Mouse (Mus musculus) embryonic facial prominence, embryonic 13.5 days (tissue): ENCODE measurements around the gene Kmt2a. TPM values are rescaled to one million over a fixed set of nuclear protein-coding genes. Genes with fewer than 3 reads are reported as not detected.

Experiments used
- ATAC-seq: fragments of 200-750 bp; cut with Nextera tagmentation; 2 replicates; pipeline ENCODE4 v1.8.0; 2017; ENCODE audit warnings: low read depth; ENCODE audit not compliant: insufficient number of reproducible peaks, insufficient read depth, low FRiP score, low TSS enrichment
- H3K27ac ChIP-seq: fragments of 300-500 bp; sonication (generic); 2 replicates; pipeline ENCODE4 v1.5.1; 2015; ENCODE audit warnings: moderate library complexity, mild to moderate bottlenecking, inconsistent platforms
- H3K27me3 ChIP-seq: fragments of 300-500 bp; sonication (generic); 2 replicates; pipeline ENCODE4 v1.6.1; 2015; ENCODE audit warnings: mild to moderate bottlenecking, inconsistent platforms
- H3K36me3 ChIP-seq: fragments of 300-500 bp; sonication (generic); 2 replicates; pipeline ENCODE4 v1.6.1; 2015; ENCODE audit warnings: mild to moderate bottlenecking, inconsistent platforms
- H3K4me1 ChIP-seq: fragments of 300-500 bp; sonication (generic); 2 replicates; pipeline ENCODE4 v1.6.1; 2015; ENCODE audit warnings: inconsistent platforms
- H3K4me2 ChIP-seq: fragments of 300-500 bp; sonication (generic); 2 replicates; pipeline ENCODE4 v1.6.1; 2015; ENCODE audit warnings: moderate library complexity, mild to moderate bottlenecking, inconsistent platforms
- H3K4me3 ChIP-seq: fragments of 300-500 bp; sonication (generic); 2 replicates; pipeline ENCODE4 v1.5.1; 2015; ENCODE audit warnings: mild to moderate bottlenecking, inconsistent platforms
- H3K9ac ChIP-seq: fragments of 300-500 bp; sonication (generic); 2 replicates; pipeline ENCODE4 v1.6.1; 2015; ENCODE audit warnings: mild to moderate bottlenecking, inconsistent platforms
- H3K9me3 ChIP-seq: fragments of 300-500 bp; sonication (generic); 2 replicates; pipeline ENCODE4 v1.6.1; 2016; ENCODE audit warnings: inconsistent platforms
- WGBS: fragments of 180-500 bp; shearing (Covaris S2); methylation state at CpG from one replicate; pipeline ENCODE4 v1.1.7; 2015; ENCODE audit warnings: mixed read lengths; 5-methylcytosine and 5-hydroxymethylcytosine counted together
- polyA plus RNA-seq: library from polyadenylated mRNA; unstranded; fragments of >200 nt; fragmentation: Nextera tagmentation; extraction: Ambion mirVana; gene quantifications from 2 replicates; pipeline ENCODE4 v1.2.1, GENCODE M21; 2015

The Kmt2a gene
- polyA plus RNA-seq, 1 experiment from 2014 or later: 22.8 TPM

DNA sequence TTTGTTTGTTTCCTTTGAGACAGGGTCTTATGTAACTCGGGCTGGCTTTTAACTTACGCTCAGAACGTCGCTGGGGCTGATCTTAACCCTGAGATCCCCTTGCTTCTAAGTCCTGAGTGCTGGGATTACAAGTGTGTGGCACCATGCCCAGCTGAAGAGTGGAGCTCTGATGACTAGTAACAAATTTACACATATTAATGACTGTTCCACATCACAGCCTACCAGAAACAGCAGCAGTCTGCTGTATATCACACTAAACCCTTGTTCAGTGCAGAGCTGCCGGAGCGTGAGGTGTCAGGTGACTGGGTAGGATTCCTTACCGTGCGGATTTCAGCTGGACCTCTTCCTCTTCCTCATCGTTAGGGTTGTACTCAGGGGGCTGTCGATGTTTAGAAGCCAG is 70.8 kb downstream of the Kmt2a start:
- Histone ChIP-seq H3K27ac (no peak overlapping the region), H3K4me3 (no peak overlapping the region), H3K9me3 (no peaks in the 10 kb centered on the region), H3K27me3 (no peaks in the 10 kb centered on the region), H3K4me2 (no peak overlapping the region), H3K9ac (no peak overlapping the region), H3K36me3 (peaks cover 98% of the 10 kb centered on the region), H3K4me1 (no peaks in the 10 kb centered on the region)
- ATAC-seq: no peak
- WGBS: 89% methylated on average over 10 of the region's 10 CpGs

DNA sequence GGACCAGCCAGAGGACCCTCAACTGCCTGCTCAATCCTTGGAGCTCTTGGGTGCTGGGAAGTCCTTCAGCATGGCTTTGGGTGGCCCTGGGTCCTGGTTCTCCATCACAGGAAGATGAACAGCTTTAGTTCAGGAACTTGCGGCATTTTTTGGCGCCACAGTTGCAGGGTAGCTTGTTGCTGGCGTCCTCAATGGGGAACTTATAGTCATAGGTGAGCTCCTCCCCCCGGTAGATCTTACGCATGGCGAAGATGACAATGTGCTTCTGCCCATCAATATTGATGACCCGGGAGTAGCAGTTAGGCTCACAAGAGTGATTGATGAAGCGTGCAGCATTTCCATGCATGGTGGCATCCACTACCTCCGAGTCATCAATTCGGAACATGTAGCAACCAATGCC is 73.3 kb downstream of the Kmt2a start:
- ATAC-seq: no peak
- Histone ChIP-seq H3K27me3 (no peaks in the 10 kb centered on the region), H3K9me3 (no peaks in the 10 kb centered on the region), H3K27ac (no peak overlapping the region), H3K9ac (no peak overlapping the region), H3K4me1 (no peaks in the 10 kb centered on the region), H3K36me3 (peaks cover 80% of the 10 kb centered on the region), H3K4me3 (no peak overlapping the region), H3K4me2 (no peak overlapping the region)
- WGBS: 96% methylated on average over 10 of the region's 10 CpGs

- ATAC-seq: no peak
- Histone ChIP-seq H3K9me3 (no peaks in the 10 kb centered on the region), H3K27ac (no peak overlapping the region), H3K4me3 (no peak overlapping the region), H3K27me3 (no peaks in the 10 kb centered on the region), H3K36me3 (peaks cover 74% of the 10 kb centered on the region), H3K9ac (no peak overlapping the region), H3K4me1 (no peaks in the 10 kb centered on the region), H3K4me2 (no peak overlapping the region)
- WGBS: 66% methylated on average over 5 of the region's 5 CpGs
Observed at GRCm38 (mm10) chr9:44807141-44807540, 74.0 kb downstream of the Kmt2a start.

GRCm38 (mm10) chr9:44805536-44805935 is 75.6 kb downstream of the Kmt2a start:
- H3K4me1 ChIP-seq: no peaks in the 10 kb centered on the region
- H3K9ac ChIP-seq: no peak overlapping the region
- H3K4me2 ChIP-seq: no peak overlapping the region
- H3K27me3 ChIP-seq: peaks cover 6% of the 10 kb centered on the region; the same call in 1 of the 2 replicates
- peaks cover 58% of the 10 kb centered on the region for H3K36me3 ChIP-seq
- no peak overlapping the region for H3K4me3 ChIP-seq
- ATAC-seq: no peak
- no peaks in the 10 kb centered on the region for H3K9me3 ChIP-seq
- 91% methylated on average over 5 of the region's 5 CpGs for WGBS
- no peak overlapping the region for H3K27ac ChIP-seq

DNA sequence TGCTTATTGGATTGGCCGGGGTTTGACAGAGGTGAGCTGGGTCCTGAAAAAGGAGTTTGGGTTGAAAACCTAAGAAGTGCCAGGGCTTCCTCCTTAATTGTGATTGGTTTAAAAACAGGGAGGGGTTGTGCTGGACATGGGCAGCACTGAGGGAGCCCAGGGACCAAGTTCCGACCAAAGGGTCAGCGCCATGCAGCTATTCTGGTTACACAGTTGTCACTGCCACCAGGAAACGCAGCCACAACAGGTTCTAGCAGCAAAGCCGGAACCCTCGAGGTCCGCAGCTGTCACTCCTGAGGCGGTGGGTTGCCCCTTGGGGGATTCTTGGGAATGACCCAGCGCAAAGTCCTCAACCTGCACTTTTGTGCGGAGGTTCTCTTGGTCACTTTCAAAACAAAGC is 76.4 kb downstream of the Kmt2a start:
- Histone ChIP-seq H3K9me3 (no peaks in the 10 kb centered on the region), H3K27me3 (peaks cover 15% of the 10 kb centered on the region), H3K36me3 (peaks cover 50% of the 10 kb centered on the region), H3K4me3 (no peak overlapping the region), H3K9ac (no peak overlapping the region), H3K27ac (no peak overlapping the region), H3K4me2 (no peak overlapping the region), H3K4me1 (peaks cover 7% of the 10 kb centered on the region)
- WGBS: 87% methylated on average over 10 of the region's 10 CpGs
- ATAC-seq: no peak

DNA sequence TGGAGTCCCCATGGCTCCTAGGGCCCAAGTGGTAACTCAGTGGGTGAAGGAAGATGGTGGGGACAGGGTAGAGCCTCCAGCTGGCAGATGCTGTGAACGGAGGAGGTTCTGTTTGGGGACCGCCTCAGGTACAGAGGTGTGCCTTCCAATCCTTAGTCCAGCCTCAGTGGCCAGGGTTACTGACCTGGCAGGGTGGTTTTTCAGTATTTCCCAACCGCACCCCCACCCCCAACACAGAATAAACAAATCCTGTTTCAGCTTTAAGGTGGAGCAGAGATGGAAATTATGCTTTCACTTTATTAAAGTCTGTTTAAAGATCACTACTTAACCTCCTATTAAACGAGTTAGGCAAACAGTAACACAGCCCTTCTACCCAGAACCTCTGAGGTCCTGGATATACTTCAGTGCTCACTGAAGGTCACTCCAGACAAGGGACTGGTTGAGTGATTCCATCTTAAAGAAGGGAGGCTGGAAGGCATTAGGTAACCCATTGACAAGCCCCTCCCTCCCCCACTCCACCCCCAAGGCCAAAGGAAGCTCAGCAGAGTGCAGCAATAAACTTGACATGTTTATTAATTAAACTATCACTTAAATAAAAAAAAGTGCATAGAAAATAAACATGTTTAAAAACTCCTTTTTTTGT is 78.2 kb downstream of the Kmt2a start, which contains the start of gene Ttc36:
Ttc36 (minus strand) TSS at position 265 of the 643 bp plus-strand sequence.
- 66% methylated on average over 4 of the region's 4 CpGs for WGBS

GRCm38 (mm10) chr9:44801669-44802068 is 79.4 kb downstream of the Kmt2a start:
- peaks cover 20% of the 10 kb centered on the region for H3K36me3 ChIP-seq
- H3K27ac ChIP-seq: no peak overlapping the region
- H3K4me3 ChIP-seq: no peak overlapping the region
- H3K27me3 ChIP-seq: peaks cover 37% of the 10 kb centered on the region
- 80% methylated on average over 6 of the region's 6 CpGs for WGBS
- no peak for ATAC-seq
- H3K4me2 ChIP-seq: no peak overlapping the region
- peaks cover 15% of the 10 kb centered on the region for H3K4me1 ChIP-seq
- H3K9ac ChIP-seq: no peak overlapping the region
- no peaks in the 10 kb centered on the region for H3K9me3 ChIP-seq

More for the DNA sequence above, 78.2 kb downstream of the Kmt2a start, which contains the start of gene Ttc36:
- no peaks in the 10 kb centered on the region for H3K9me3 ChIP-seq
- no peak within 1 kb of the TSS for H3K4me3 ChIP-seq
- H3K27ac ChIP-seq: no peak within 1 kb of the TSS
- H3K4me2 ChIP-seq: no peak within 1 kb of the TSS
- H3K27me3 ChIP-seq: peaks cover 32% of the 10 kb centered on the region
- no peak within 1 kb of the TSS for H3K9ac ChIP-seq
- no peak for ATAC-seq
- peaks cover 15% of the 10 kb centered on the region for H3K4me1 ChIP-seq
- H3K36me3 ChIP-seq: peaks cover 32% of the 10 kb centered on the region

- Histone ChIP-seq H3K4me1 (peaks cover 15% of the 10 kb centered on the region), H3K9ac (no peak overlapping the region), H3K36me3 (peaks cover 4% of the 10 kb centered on the region), H3K27ac (no peak overlapping the region), H3K4me2 (peak overlapping the region; percentile 98), H3K4me3 (peak overlapping the region; percentile 61), H3K9me3 (no peaks in the 10 kb centered on the region), H3K27me3 (peaks cover 37% of the 10 kb centered on the region)
- 29% methylated on average over 9 of the region's 9 CpGs for WGBS
- no peak for ATAC-seq
Observed at GRCm38 (mm10) chr9:44799958-44800324, 81.2 kb downstream of the Kmt2a start.

DNA sequence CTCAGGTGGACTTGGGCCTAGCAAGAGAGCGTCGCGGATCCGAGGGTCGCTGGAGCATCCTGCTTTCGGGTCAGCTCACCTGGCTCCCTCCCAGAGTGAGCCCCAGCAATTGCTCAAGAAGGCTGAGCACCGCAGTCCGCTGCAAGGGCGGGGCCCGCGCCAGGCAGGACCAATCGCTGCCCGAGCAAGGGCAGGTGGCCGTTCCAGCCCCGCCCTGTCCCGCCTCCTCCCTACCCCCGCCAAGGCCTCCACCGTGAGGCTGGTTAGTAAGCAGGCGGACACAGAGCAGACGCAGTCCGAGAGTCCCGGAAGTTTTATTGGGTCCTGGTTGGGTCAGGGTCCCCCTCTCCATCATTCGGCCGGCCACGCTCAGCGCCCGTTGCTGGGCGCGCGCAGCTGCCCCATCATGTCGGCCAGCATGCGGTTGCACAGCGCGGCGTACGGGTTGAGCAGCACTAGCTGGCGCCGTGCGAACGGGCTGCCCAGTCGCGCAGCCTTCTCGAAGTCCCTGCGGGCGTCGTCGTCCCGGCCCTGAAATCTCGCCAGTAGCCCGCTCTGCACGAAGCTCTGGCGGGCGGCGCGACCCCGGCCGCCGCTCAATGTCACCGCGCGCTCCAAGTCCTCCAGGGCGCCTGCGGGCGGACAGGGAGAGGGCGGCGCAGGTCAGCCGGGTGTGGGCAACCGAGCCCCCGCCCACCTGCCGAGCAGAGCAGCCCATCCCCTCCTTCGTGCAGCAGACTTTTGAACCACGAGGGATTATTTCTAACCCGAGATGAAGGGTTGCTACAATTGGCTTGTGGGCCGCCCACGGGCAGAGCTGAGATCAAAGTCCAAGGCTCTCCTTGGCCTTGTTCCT is 81.8 kb downstream of the Kmt2a start, which contains the start of gene Tmem25:
Tmem25 (minus strand) TSS at position 206 of the 856 bp plus-strand sequence.
- H3K27ac ChIP-seq: peak within 1 kb of the TSS; percentile 28; the same call in 1 of the 2 replicates
- peak; percentile 91 for ATAC-seq
- peaks cover 37% of the 10 kb centered on the region for H3K27me3 ChIP-seq

GRCm38 (mm10) chr9:44798298-44798697 is 82.8 kb downstream of the Kmt2a start:
- Histone ChIP-seq H3K9ac (no peak overlapping the region), H3K27ac (no peak overlapping the region), H3K4me1 (peaks cover 15% of the 10 kb centered on the region), H3K9me3 (no peaks in the 10 kb centered on the region), H3K36me3 (no peaks in the 10 kb centered on the region), H3K4me3 (peak overlapping the region; percentile 61), H3K4me2 (peak overlapping the region; percentile 98), H3K27me3 (peaks cover 37% of the 10 kb centered on the region)
- WGBS: 41% methylated on average over 7 of the region's 7 CpGs
- ATAC-seq: no peak

More for the DNA sequence above, 81.8 kb downstream of the Kmt2a start, which contains the start of gene Tmem25:
- H3K9me3 ChIP-seq: no peaks in the 10 kb centered on the region
- H3K4me1 ChIP-seq: peaks cover 15% of the 10 kb centered on the region
- H3K9ac ChIP-seq: peak within 1 kb of the TSS; percentile 73
- under 1% methylated on average over 75 of the region's 75 CpGs for WGBS
- H3K4me3 ChIP-seq: peak within 1 kb of the TSS; percentile 61
- peak within 1 kb of the TSS; percentile 98 for H3K4me2 ChIP-seq
- no peaks in the 10 kb centered on the region for H3K36me3 ChIP-seq

GRCm38 (mm10) chr9:44792842-44793241 is 88.3 kb downstream of the Kmt2a start:
- 56% methylated on average over 9 of the region's 9 CpGs for WGBS
- no peak for ATAC-seq
- H3K36me3 ChIP-seq: peaks cover 46% of the 10 kb centered on the region
- H3K9me3 ChIP-seq: no peaks in the 10 kb centered on the region
- peaks cover 4% of the 10 kb centered on the region for H3K27me3 ChIP-seq
- no peak overlapping the region for H3K4me3 ChIP-seq
- H3K4me1 ChIP-seq: no peaks in the 10 kb centered on the region
- no peak overlapping the region for H3K4me2 ChIP-seq
- H3K27ac ChIP-seq: peak overlapping the region; percentile 44
- H3K9ac ChIP-seq: no peak overlapping the region
